Mouse (Mus musculus) limb, embryonic 11.5 days (tissue): ENCODE data around the gene Unc80. TPM values are rescaled to one million over a fixed set of nuclear protein-coding genes. Genes with fewer than 3 reads are reported as not detected.

Experiments used
- ATAC-seq: fragments of 200-750 bp; cut with Nextera tagmentation; 2 replicates; pipeline ENCODE4 v1.8.0; 2017; ENCODE audit warnings: low read depth; ENCODE audit not compliant: insufficient number of reproducible peaks, low FRiP score, low TSS enrichment
- DNase-seq: peaks from one replicate; pipeline ENCODE4 v3.0.0-alpha.2; 2015; ENCODE audit warnings: low spot score
- H3K27ac ChIP-seq: fragments of 300-500 bp; sonication (generic); replicated peaks from 2 replicates; pipeline ENCODE4 v1.5.1; 2014; ENCODE audit warnings: low read depth, mild to moderate bottlenecking, low read length
- H3K27me3 ChIP-seq: fragments of 300-500 bp; sonication (generic); 2 replicates; pipeline ENCODE4 v1.6.1; 2014; ENCODE audit warnings: mild to moderate bottlenecking, low read length, mixed read lengths; ENCODE audit not compliant: control insufficient read depth, insufficient read depth
- H3K36me3 ChIP-seq: fragments of 300-500 bp; sonication (generic); 2 replicates; pipeline ENCODE4 v1.6.1; 2014; ENCODE audit warnings: mild to moderate bottlenecking, low read length, moderate library complexity, mixed read lengths; ENCODE audit not compliant: control insufficient read depth, insufficient read depth
- H3K4me1 ChIP-seq: fragments of 300-500 bp; sonication (generic); 2 replicates; pipeline ENCODE4 v1.6.1; 2014; ENCODE audit warnings: low read length, mixed read lengths; ENCODE audit not compliant: control insufficient read depth, insufficient read depth
- H3K4me2 ChIP-seq: fragments of 300-500 bp; sonication (generic); 2 replicates; pipeline ENCODE4 v1.6.1; 2014; ENCODE audit warnings: low read depth, mild to moderate bottlenecking, moderate library complexity; ENCODE audit not compliant: severe bottlenecking
- H3K4me3 ChIP-seq: fragments of 300-500 bp; sonication (generic); 2 replicates; pipeline ENCODE4 v1.5.1; 2014; ENCODE audit warnings: low read depth, low read length
- H3K9ac ChIP-seq: fragments of 300-500 bp; sonication (generic); 2 replicates; pipeline ENCODE4 v1.6.1; 2014; ENCODE audit warnings: mild to moderate bottlenecking, low read length
- H3K9me3 ChIP-seq: fragments of 300-500 bp; sonication (generic); 2 replicates; pipeline ENCODE4 v1.6.1; 2016; ENCODE audit warnings: low read length; ENCODE audit not compliant: control insufficient read depth
- WGBS: fragments of 180-500 bp; shearing (Covaris S2); extraction: QIAGEN DNeasy Blood & Tissue Kit; methylation state at CpG from one replicate; pipeline ENCODE4 v1.1.7; 2014; 5-methylcytosine and 5-hydroxymethylcytosine counted together
- polyA plus RNA-seq: library from polyadenylated mRNA; unstranded; fragments of >200 nt; fragmentation: Nextera tagmentation; extraction: Ambion mirVana; gene quantifications from 2 replicates; pipeline ENCODE4 v1.2.1, GENCODE M21; 2014

The Unc80 gene
- polyA plus RNA-seq, 1 experiment from 2014 or later: 0.13 TPM

DNA sequence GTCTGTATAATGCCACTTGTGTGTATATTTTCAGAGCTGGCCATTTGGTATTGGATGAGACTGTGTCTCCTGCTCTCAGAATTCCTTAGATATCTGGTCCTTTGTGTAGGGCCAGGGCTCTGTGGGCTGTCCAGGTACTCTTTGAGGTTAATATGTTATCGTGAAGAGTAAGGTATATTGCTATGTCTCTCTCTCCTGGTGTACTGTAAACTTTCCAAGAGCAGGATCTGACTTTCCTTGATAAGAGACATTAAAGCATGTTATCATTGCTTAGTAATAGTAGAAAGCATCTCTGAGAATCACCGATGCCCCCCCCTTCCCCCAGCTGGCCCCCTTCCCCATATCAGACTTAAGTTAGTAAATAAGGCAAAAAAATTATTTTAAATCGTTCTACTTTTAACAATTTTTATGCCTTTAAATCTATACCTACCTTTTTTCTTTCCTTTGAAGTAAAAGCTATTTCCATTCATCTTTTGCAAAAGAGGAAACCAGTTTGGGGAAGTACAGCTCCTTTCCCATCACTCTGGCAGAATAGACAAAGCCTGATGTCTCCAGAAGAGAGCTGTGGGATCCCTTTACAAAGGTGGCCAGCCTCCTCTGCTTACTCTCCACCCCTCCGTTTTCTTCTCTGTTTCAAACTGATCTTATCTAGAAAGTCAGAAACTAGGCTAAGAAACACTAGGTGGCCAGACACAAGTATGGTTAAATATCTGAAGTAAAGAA, 234.6 kb downstream of the Unc80 start:
- Histone ChIP-seq H3K4me3 (no peak overlapping the region), H3K4me2 (no peak overlapping the region), H3K36me3 (0 out of 2 replicates have a peak, but pooled peaks cover 3% of the 10 kb centered on the region), H3K9ac (no peak overlapping the region), H3K4me1 (peaks cover 7% of the 10 kb centered on the region; the same call in 1 of the 2 replicates), H3K27me3 (no peaks in the 10 kb centered on the region), H3K9me3 (no peaks in the 10 kb centered on the region), H3K27ac (no peak overlapping the region)
- 86% methylated on average over 4 of the region's 4 CpGs for WGBS
- no peak for DNase-seq
- ATAC-seq: no peak

GRCm38 (mm10) chr1:66704523-66704922, 236.4 kb downstream of the Unc80 start:
- 81% methylated on average over 6 of the region's 6 CpGs for WGBS
- no peak overlapping the region for H3K9ac ChIP-seq
- peaks cover 7% of the 10 kb centered on the region; the same call in 1 of the 2 replicates for H3K4me1 ChIP-seq
- 0 out of 2 replicates have a peak, but pooled peaks cover 3% of the 10 kb centered on the region for H3K36me3 ChIP-seq
- no peaks in the 10 kb centered on the region for H3K9me3 ChIP-seq
- no peak overlapping the region for H3K4me3 ChIP-seq
- H3K27me3 ChIP-seq: no peaks in the 10 kb centered on the region
- no peak for ATAC-seq
- no peak overlapping the region for H3K4me2 ChIP-seq
- no peak for DNase-seq
- no peak overlapping the region for H3K27ac ChIP-seq

- Histone ChIP-seq H3K36me3 (peaks cover 5% of the 10 kb centered on the region), H3K9ac (no peak overlapping the region), H3K27ac (no peak overlapping the region), H3K4me3 (no peak overlapping the region), H3K27me3 (no peaks in the 10 kb centered on the region), H3K9me3 (no peaks in the 10 kb centered on the region), H3K4me1 (no peaks in the 10 kb centered on the region), H3K4me2 (no peak overlapping the region)
- DNase-seq (no peak), ATAC-seq (no peak)
- 96% methylated on average over 3 of the region's 3 CpGs for WGBS
Observed at GRCm38 (mm10) chr1:66712859-66713258, 244.7 kb downstream of the Unc80 start.

DNA sequence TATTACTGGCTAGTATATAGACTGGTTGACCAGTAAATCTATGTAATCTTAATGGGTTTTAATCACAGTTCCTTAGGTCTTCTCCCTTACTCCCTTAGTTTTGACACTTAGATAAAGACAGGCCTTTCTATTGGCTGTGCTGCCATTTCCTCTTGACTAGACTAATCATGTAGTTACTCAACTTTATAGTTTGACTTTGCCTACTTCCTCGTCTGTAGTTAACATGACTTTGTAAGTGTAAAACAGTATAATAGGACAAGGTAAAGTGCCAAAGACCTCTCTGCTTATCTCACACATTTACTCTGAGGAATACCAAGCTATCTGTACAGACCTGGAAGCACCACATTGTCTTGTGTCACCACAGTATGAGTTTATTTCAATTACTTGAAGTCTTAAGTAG, 262.4 kb downstream of the Unc80 start:
- Histone ChIP-seq H3K36me3 (peaks cover 2% of the 10 kb centered on the region; the same call in 1 of the 2 replicates), H3K27ac (no peak overlapping the region), H3K27me3 (no peaks in the 10 kb centered on the region), H3K4me3 (no peak overlapping the region), H3K9ac (no peak overlapping the region), H3K4me2 (no peak overlapping the region), H3K9me3 (no peaks in the 10 kb centered on the region), H3K4me1 (no peaks in the 10 kb centered on the region)
- 76% methylated on average over 1 of the region's 1 CpGs for WGBS
- DNase-seq (no peak), ATAC-seq (no peak)

Other genes starting within 250 kb of the Unc80 start
- 51.7 and 54.9 TPM in 2 replicates for gene Rpe, start 232.5 kb downstream of the Unc80 start, polyA plus RNA-seq